Mouse (Mus musculus) urinary bladder, postnatal 10 days (tissue): ENCODE data around the gene 4930555G01Rik.
"Not testable (repeated sequence)": the region's sequence is repeated elsewhere in the genome, so short reads cannot be mapped to it uniquely, and the experiment has no call there.

Source experiments
- DNase-seq: peaks from one replicate; pipeline ENCODE4 v3.0.0; 2022; ENCODE audit warnings: low spot score

The 4930555G01Rik gene

GRCm38 (mm10) chr14:5050329-5050728 lies at the start of gene 4930555G01Rik:
4930555G01Rik (plus strand) TSS chr14:5050629.
- DNase-seq = not testable (repeated sequence)

GRCm38 (mm10) chr14:5015591-5015990 lies 34.8 kb upstream of the 4930555G01Rik start, which contains the start of gene Gm3298:
Gm3298 (plus strand) TSS chr14:5015891.
- DNase-seq = not testable (repeated sequence)

DNA sequence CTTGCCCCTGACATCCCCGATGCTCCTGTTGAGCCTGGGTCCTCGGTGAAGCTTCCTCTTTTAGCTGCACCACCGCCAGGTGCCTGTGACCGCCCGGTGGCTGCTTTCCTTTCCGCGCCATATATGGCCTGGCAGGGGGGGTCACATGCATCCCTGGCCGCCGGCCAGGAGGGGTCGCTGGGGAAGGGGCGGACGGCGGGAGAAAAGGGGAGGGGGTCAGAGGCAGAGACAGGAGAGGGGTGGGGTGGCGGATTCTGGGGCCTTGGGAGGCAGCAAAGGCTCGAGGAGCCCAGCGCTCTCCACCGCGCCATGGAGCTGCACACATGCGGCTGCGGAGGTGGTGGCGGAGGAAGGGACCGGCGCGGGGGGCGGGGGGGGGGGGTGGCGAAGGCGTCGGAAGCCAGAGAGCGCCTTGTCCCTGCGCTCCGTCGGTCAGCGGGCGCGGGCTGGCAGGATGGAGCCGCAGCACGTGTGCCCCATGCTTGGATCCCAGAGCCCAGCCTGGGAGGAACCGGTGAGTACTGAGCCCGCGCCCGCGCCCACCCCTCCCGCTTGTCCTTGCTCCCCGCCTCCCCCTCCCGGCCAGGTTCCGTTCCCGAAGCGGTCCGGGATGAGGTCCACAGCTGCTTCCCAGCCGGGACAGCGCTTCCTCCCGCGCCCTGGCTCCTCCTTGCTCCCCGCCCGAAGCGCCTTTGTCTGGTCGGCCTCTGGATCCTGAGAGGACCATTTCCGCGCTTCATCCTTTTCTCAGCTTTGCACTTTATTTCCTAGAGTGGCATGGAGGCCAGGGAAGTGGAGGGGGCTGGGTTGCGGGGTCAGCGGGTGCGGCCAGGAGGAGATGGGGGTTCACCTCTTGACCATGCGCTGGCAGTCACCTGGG lies 20.4 kb downstream of the 4930555G01Rik start, which contains the start of gene Gm8281:
TSS of gene Gm8281 (plus strand) at position 430 of the 880 bp plus-strand sequence.
- not testable (repeated sequence) for DNase-seq
